ENCODE assay signal across 8 mouse cellular contexts in the genomic region with DNA sequence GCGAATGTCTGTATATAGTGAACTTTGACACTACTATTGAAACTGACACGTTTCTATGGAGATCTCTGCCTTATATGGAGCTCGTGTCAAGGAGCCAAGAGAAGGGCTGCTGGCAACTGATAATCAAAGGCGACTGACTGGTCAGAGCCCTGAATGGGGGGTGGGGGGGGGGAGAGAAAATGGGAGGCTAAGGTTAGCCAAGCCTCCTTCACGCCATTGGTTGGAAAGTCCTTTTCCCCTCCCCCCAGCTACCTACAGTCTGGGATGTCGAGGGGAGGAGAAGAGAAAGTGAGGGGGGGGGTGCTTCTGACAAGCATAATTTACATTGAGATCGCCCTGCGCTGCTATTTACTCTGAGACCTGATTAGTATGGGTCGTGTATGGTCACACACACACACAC. TPM values are rescaled to one million over a fixed set of nuclear protein-coding genes. Genes with fewer than 3 reads are reported as not detected.
DNase-seq lines count a peak whose midpoint lies in the region; ATAC-seq lines count a peak whose summit lies in the region.
"Had no signal": no experiment of that assay in that cellular context is flagged by ENCODE, and none has a peak within 500 bp of the region (broad histone marks: within the 10 kb centered on the region; RNA-seq: fewer than 3 reads in every experiment).

No protein-coding gene starts in this region.

- no peak overlapping the region for H3K9ac ChIP-seq in heart, embryonic 14.5 days (ENCODE audit: low read length)
- no peak overlapping the region for H3K9ac ChIP-seq in limb, embryonic 13.5 days
- peak overlapping the region; percentile 100; the same call in 1 of the 2 replicates for H3K9ac ChIP-seq in neural tube, embryonic 12.5 days

- peaks cover 0 to 9% of the 10 kb centered on the region in 2 experiments; a peak in 1 of 4 replicates for H3K4me1 ChIP-seq in heart, embryonic 14.5 days (ENCODE audit: control insufficient read depth in 2 of 2, insufficient read depth in 2 of 2, low read length in 2 of 2)
- peaks cover 39% of the 10 kb centered on the region for H3K4me1 ChIP-seq in limb, embryonic 13.5 days
- peaks cover 16% of the 10 kb centered on the region for H3K4me1 ChIP-seq in neural tube, embryonic 12.5 days

- H3K9me3 ChIP-seq in heart, embryonic 14.5 days (ENCODE audit: control insufficient read depth, low read length): no peaks in the 10 kb centered on the region
- no peaks in the 10 kb centered on the region for H3K9me3 ChIP-seq in limb, embryonic 13.5 days
- H3K9me3 ChIP-seq in neural tube, embryonic 12.5 days: no peaks in the 10 kb centered on the region

- peak; percentile 82 to 89 for DNase-seq in right cerebral cortex, postnatal 10 days (ENCODE audit: low spot score in 2 of 2)
- no peak for DNase-seq in right cerebral cortex, postnatal 25 days
- DNase-seq in cerebellum, adult 9-10 months: peak; percentile 89
- DNase-seq in gastrocnemius, postnatal 4 days (ENCODE audit: low spot score in 2 of 2): no peak

- H3K27me3 ChIP-seq in heart, embryonic 14.5 days (ENCODE audit: control insufficient read depth, insufficient read depth, low read length): peaks cover 25% of the 10 kb centered on the region
- H3K27me3 ChIP-seq in limb, embryonic 13.5 days: peaks cover 64% of the 10 kb centered on the region
- no peaks in the 10 kb centered on the region for H3K27me3 ChIP-seq in neural tube, embryonic 12.5 days (replicated peaks)

- H3K4me3 ChIP-seq in heart, embryonic 14.5 days (ENCODE audit: control insufficient read depth in 1 of 2, insufficient read depth in 1 of 2, low read depth in 1 of 2, low read length in 2 of 2): peak overlapping the region; percentile 40 to 81
- peak overlapping the region; percentile 55 for H3K4me3 ChIP-seq in limb, embryonic 13.5 days
- H3K4me3 ChIP-seq in neural tube, embryonic 12.5 days: peak overlapping the region; percentile 100
- H3K4me3 ChIP-seq: erythroblast, embryonic 14.5 days had no signal

- 0 out of 2 replicates have a peak, but pooled peaks have one; percentile 16 for ATAC-seq in heart, embryonic 14.5 days (ENCODE audit: insufficient number of reproducible peaks, insufficient read depth, low FRiP score, low read depth)
- ATAC-seq in limb, embryonic 13.5 days (ENCODE audit: low FRiP score, low read depth): no peak
- ATAC-seq in neural tube, embryonic 12.5 days (ENCODE audit: low FRiP score, low read depth): peak; percentile 65

- H3K36me3 ChIP-seq in heart, embryonic 14.5 days (ENCODE audit: control insufficient read depth, insufficient read depth, low read length): no peaks in the 10 kb centered on the region
- H3K36me3 ChIP-seq in limb, embryonic 13.5 days: no peaks in the 10 kb centered on the region
- H3K36me3 ChIP-seq in neural tube, embryonic 12.5 days: peaks cover under 1% of the 10 kb centered on the region; the same call in 1 of the 2 replicates

- peak overlapping the region; percentile 83 for H3K4me2 ChIP-seq in heart, embryonic 14.5 days (ENCODE audit: low read length)
- peak overlapping the region; percentile 97 for H3K4me2 ChIP-seq in limb, embryonic 13.5 days (replicated peaks)
- peak overlapping the region; percentile 81 for H3K4me2 ChIP-seq in neural tube, embryonic 12.5 days (replicated peaks)

- WGBS in heart, embryonic 14.5 days: 0% methylated on average over 9 of the region's 9 CpGs
- under 1% methylated on average over 7 of the region's 9 CpGs for WGBS in limb, embryonic 13.5 days
- under 1% methylated on average over 9 of the region's 9 CpGs for WGBS in neural tube, embryonic 12.5 days

- no peak overlapping the region for H3K27ac ChIP-seq in heart, embryonic 14.5 days (replicated peaks in 1 of 2; ENCODE audit: control insufficient read depth in 1 of 2, insufficient read depth in 1 of 2, low read depth in 2 of 2, low read length in 2 of 2)
- no peak overlapping the region for H3K27ac ChIP-seq in limb, embryonic 13.5 days
- peak overlapping the region; percentile 57; the same call in 1 of the 2 replicates for H3K27ac ChIP-seq in neural tube, embryonic 12.5 days

RNA-seq across cellular contexts. Expression of a gene that starts 0.8 kb away (rescaled TPM):
- 5.6 and 8.3 TPM in 2 replicates for polyA plus RNA-seq in heart, embryonic 14.5 days (2014; fragmentation: Nextera tagmentation; extraction: Ambion mirVana)
- polyA plus RNA-seq in limb, embryonic 13.5 days (2015; fragmentation: Nextera tagmentation; extraction: Ambion mirVana): 3.0 and 3.1 TPM in 2 replicates
- 48.4 and 56.4 TPM in 2 replicates for polyA plus RNA-seq in neural tube, embryonic 12.5 days (2016; fragmentation: Nextera tagmentation; extraction: Ambion mirVana)
- 1 to 10 TPM; 3.0 to 3.5 TPM for total RNA-seq in gastrocnemius, postnatal 4 days (2021)
- polyA plus RNA-seq: erythroblast, embryonic 14.5 days had no signal

Comparison
In these comparisons a context has a peak if more than half of its experiments do, and no peak if none do; other contexts are left out.
1. DNase-seq: peak in right cerebral cortex, postnatal 10 days (2 of 2) and cerebellum, adult 9-10 months (single experiment); none in right cerebral cortex, postnatal 25 days (single experiment) and gastrocnemius, postnatal 4 days (0 of 2).
2. Peak in every context shown above with its lines, with median percentiles within 50 percentile points of each other: H3K4me2 ChIP-seq and H3K4me3 ChIP-seq.